Mouse (Mus musculus): ENCODE measurements at regions not wholly inside any gene's neighbourhood (a gene's known extent, or its start where the extent isn't known, plus 50 kb on each side); places are given as distances from the start of the nearest gene placed in this dataset.

GRCm38 (mm10) chr17:82834177-82834576, 380.9 kb upstream of the Pkdcc start:
- Histone ChIP-seq H3K4me1 (ENCODE audit: control insufficient read depth, insufficient read depth, low read length) (no peaks in the 10 kb centered on the region), H3K4me3 (ENCODE audit: insufficient read depth, low read length) (no peak overlapping the region), H3K27ac (ENCODE audit: insufficient read depth, low read depth, low read length) (no peak overlapping the region)
- TF ChIP-seq CTCF (IDR thresholded peaks at IDR 0.05; ENCODE audit: low read depth, low read length): no peak
- TF ChIP-seq POLR2A (IDR thresholded peaks at IDR 0.05; ENCODE audit: borderline replicate concordance, low read depth, low read length): no peak

GRCm38 (mm10) chr17:82836115-82836514, 379.0 kb upstream of the Pkdcc start:
- H3K4me1 ChIP-seq (ENCODE audit: control insufficient read depth, insufficient read depth, low read length): no peaks in the 10 kb centered on the region
- H3K27ac ChIP-seq (ENCODE audit: insufficient read depth, low read depth, low read length): no peak overlapping the region
- H3K4me3 ChIP-seq (ENCODE audit: insufficient read depth, low read length): no peak overlapping the region
- TF ChIP-seq POLR2A (IDR thresholded peaks at IDR 0.05; ENCODE audit: borderline replicate concordance, low read depth, low read length): no peak
- no peak for TF ChIP-seq CTCF (IDR thresholded peaks at IDR 0.05; ENCODE audit: low read depth, low read length)

DNA sequence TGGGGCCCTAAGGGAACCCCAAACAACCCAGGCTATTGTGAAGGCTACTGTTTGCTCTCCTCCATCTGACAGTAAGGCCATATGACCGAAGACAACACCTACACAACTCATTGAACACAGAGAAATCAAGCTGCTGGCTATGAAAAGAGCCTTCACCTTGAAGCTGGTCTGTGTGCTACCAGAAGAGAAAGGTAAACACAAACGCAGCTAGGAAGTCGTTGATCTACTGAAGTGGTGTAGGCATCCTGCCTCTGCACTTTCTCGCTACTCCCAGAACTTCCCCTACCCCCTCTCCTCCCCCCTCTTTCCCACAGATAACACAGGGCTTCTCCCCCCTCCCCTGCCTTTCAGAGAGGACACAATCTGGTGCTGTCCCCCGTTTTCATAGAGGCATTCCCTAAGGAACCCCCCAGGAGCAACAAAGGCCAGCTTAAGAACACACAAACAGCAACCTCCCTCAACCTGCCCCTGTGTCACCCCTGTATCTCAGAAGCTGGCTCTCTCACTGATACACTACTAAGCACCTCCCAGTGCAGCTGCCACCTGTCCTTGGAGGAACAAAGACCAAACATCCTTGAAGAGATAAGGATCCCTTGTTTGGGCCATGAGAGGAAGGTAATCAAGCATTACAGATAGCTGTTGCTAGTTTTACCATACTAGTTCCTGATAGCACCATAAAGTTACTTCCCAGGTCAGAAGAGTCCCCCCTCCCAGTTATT, 368.2 kb upstream of the Pkdcc start:
- TF ChIP-seq POLR2A (IDR thresholded peaks at IDR 0.05; ENCODE audit: borderline replicate concordance, low read depth, low read length) (no peak), CTCF (IDR thresholded peaks at IDR 0.05; ENCODE audit: low read depth, low read length) (no peak)
- Histone ChIP-seq H3K4me1 (ENCODE audit: control insufficient read depth, insufficient read depth, low read length) (no peaks in the 10 kb centered on the region), H3K4me3 (ENCODE audit: insufficient read depth, low read length) (no peak overlapping the region), H3K27ac (ENCODE audit: insufficient read depth, low read depth, low read length) (no peak overlapping the region)

GRCm38 (mm10) chr17:82857199-82858147, 357.6 kb upstream of the Pkdcc start:
- Histone ChIP-seq H3K27ac (ENCODE audit: insufficient read depth, low read depth, low read length) (no peak overlapping the region), H3K4me3 (ENCODE audit: insufficient read depth, low read length) (no peak overlapping the region), H3K4me1 (ENCODE audit: control insufficient read depth, insufficient read depth, low read length) (no peaks in the 10 kb centered on the region)
- TF ChIP-seq POLR2A (IDR thresholded peaks at IDR 0.05; ENCODE audit: borderline replicate concordance, low read depth, low read length) (no peak), CTCF (IDR thresholded peaks at IDR 0.05; ENCODE audit: low read depth, low read length) (peak; percentile 59)

DNA sequence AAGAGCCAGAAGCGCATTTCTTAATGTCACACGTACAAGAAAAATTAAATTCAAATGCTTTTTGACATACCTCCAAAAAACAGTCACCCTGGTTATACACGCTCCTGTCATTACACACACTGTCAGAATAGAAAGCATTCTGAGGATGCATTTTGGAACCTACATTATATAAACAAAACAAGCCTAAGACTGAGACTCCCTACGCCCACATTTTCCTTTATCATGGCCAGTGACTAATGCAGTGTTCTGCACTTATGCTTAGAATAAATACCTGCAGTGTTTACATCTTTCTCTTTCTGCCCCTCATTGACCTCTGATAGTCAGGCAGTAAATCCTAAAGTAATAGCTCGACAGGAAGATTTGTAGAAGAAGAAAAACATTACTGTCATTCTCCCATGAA, 354.7 kb upstream of the Pkdcc start:
- Histone ChIP-seq H3K4me1 (ENCODE audit: control insufficient read depth, insufficient read depth, low read length) (no peaks in the 10 kb centered on the region), H3K4me3 (ENCODE audit: insufficient read depth, low read length) (no peak overlapping the region), H3K27ac (ENCODE audit: insufficient read depth, low read depth, low read length) (no peak overlapping the region)
- TF ChIP-seq POLR2A (IDR thresholded peaks at IDR 0.05; ENCODE audit: borderline replicate concordance, low read depth, low read length): no peak
- TF ChIP-seq CTCF (IDR thresholded peaks at IDR 0.05; ENCODE audit: low read depth, low read length): no peak

DNA sequence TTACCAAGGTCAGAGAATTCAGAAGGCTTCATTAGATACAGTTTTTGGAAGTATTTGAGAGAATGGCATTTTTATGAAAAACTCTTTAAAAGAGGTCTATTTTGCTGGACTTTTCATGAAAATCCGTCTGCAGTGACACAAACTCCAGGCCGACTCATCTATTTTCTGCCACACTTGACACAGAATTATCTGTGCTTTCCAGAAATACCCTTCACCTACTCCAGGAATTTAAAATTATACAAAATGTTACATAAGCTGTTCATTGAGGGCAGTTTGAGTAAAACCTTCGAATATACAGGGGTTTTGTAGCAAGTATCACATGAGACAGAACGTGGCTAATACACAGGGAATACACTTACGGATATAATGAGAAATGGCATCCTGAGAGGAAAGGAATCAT, 354.1 kb upstream of the Pkdcc start:
- no peak overlapping the region for H3K27ac ChIP-seq (ENCODE audit: insufficient read depth, low read depth, low read length)
- TF ChIP-seq POLR2A (IDR thresholded peaks at IDR 0.05; ENCODE audit: borderline replicate concordance, low read depth, low read length) (no peak), CTCF (IDR thresholded peaks at IDR 0.05; ENCODE audit: low read depth, low read length) (no peak)
- H3K4me1 ChIP-seq (ENCODE audit: control insufficient read depth, insufficient read depth, low read length): no peaks in the 10 kb centered on the region

GRCm38 (mm10) chr17:82877131-82877530, 338.0 kb upstream of the Pkdcc start:
- H3K4me1 ChIP-seq (ENCODE audit: control insufficient read depth, insufficient read depth, low read length): no peaks in the 10 kb centered on the region
- TF ChIP-seq POLR2A (IDR thresholded peaks at IDR 0.05; ENCODE audit: borderline replicate concordance, low read depth, low read length): no peak
- no peak for TF ChIP-seq CTCF (IDR thresholded peaks at IDR 0.05; ENCODE audit: low read depth, low read length)
- no peak overlapping the region for H3K4me3 ChIP-seq (ENCODE audit: insufficient read depth, low read length)
- no peak overlapping the region for H3K27ac ChIP-seq (ENCODE audit: insufficient read depth, low read depth, low read length)

More for the DNA sequence above, 354.1 kb upstream of the Pkdcc start:
- no peak overlapping the region for H3K4me3 ChIP-seq (ENCODE audit: insufficient read depth, low read length)

DNA sequence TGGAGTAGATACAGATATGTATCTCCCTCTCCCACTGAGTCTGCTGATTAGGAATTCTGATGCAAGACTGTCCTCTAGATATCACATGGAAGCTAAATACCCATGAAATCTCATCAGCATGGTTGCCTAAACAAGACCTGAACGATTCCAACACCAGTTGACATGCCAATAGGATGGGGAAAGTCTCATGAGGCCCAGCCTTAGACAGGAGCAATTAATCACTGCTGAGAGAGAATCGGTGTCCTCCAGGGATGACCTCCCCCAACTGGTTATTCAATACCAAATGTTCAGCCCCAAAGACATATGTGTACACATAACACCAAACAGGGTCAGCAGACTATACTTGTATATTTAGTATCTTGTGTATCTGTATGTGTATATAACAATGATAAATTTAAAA, 314.5 kb upstream of the Pkdcc start:
- no peaks in the 10 kb centered on the region for H3K4me1 ChIP-seq (ENCODE audit: control insufficient read depth, insufficient read depth, low read length)
- TF ChIP-seq CTCF (IDR thresholded peaks at IDR 0.05; ENCODE audit: low read depth, low read length) (no peak), POLR2A (IDR thresholded peaks at IDR 0.05; ENCODE audit: borderline replicate concordance, low read depth, low read length) (no peak)
- no peak overlapping the region for H3K4me3 ChIP-seq (ENCODE audit: insufficient read depth, low read length)
- no peak overlapping the region for H3K27ac ChIP-seq (ENCODE audit: insufficient read depth, low read depth, low read length)

DNA sequence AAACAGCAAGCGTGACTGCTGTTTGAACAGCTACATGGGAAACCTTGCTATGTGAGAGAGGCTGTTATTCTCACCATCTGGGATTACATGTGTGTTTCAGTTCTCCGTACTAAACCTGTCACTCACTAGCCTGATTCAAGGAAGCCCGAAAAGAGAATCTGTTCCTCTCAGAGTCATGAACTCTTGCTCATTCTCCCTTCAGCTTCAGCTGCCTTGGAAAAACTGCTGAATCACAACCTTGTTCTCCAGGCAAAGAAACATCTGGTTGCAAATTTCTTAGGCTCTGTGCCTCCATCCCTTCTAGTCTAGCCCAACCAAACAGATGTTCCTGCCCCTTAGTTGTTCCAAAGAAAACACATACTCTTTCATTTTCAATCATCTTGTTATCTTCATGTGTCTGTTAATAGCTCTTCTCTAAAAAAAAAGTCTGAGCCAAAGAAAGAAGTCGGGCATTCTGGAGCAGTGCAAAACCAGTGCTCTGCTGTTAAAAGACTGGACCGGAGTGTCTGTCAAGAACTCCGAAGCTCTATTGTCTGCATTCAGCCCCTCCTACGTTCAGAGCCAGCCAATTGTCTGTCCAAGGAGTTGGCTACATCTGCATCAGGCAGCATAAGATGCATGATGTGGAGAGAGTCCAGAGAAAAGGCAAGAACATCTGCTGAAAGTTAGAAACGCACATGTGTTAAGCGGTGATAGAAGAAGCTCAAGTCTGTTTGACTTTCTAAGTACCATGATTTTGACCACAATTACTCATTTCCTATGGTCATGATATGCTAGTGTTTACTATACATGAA, 313.8 kb upstream of the Pkdcc start:
- no peak for TF ChIP-seq CTCF (IDR thresholded peaks at IDR 0.05; ENCODE audit: low read depth, low read length)
- TF ChIP-seq POLR2A (IDR thresholded peaks at IDR 0.05; ENCODE audit: borderline replicate concordance, low read depth, low read length): no peak
- H3K4me3 ChIP-seq (ENCODE audit: insufficient read depth, low read length): no peak overlapping the region
- no peak overlapping the region for H3K27ac ChIP-seq (ENCODE audit: insufficient read depth, low read depth, low read length)
- no peaks in the 10 kb centered on the region for H3K4me1 ChIP-seq (ENCODE audit: control insufficient read depth, insufficient read depth, low read length)

All from bone marrow macrophage, adult 2 months (primary cell).